Mouse (Mus musculus): ENCODE measurements at regions not wholly inside any gene's neighbourhood (a gene's known extent, or its start where the extent isn't known, plus 50 kb on each side); places are given as distances from the start of the nearest gene placed in this dataset.

GRCm38 (mm10) chr12:97434021-97434420 is 825.2 kb downstream of the Galc start:
- Histone ChIP-seq H3K27me3 (no peaks in the 10 kb centered on the region), H3K27ac (replicated peaks) (no peak overlapping the region), H3K9ac (no peak overlapping the region), H3K4me1 (replicated peaks) (no peaks in the 10 kb centered on the region), H3K36me3 (no peaks in the 10 kb centered on the region), H3K4me2 (no peak overlapping the region), H3K4me3 (no peak overlapping the region), H3K9me3 (no peaks in the 10 kb centered on the region)
- 90% methylated on average over 1 of the region's 1 CpGs for WGBS
- no peak for ATAC-seq (ENCODE audit: low FRiP score, low read depth)

GRCm38 (mm10) chr12:97432704-97433103 is 826.6 kb downstream of the Galc start:
- no peaks in the 10 kb centered on the region for H3K4me1 ChIP-seq (replicated peaks)
- 87% methylated on average over 4 of the region's 4 CpGs for WGBS
- H3K4me2 ChIP-seq = no peak overlapping the region
- no peak for ATAC-seq (ENCODE audit: low FRiP score, low read depth)
- H3K9ac ChIP-seq = no peak overlapping the region
- H3K27me3 ChIP-seq = no peaks in the 10 kb centered on the region
- no peak overlapping the region for H3K27ac ChIP-seq (replicated peaks)
- H3K9me3 ChIP-seq = no peaks in the 10 kb centered on the region
- H3K4me3 ChIP-seq = no peak overlapping the region
- H3K36me3 ChIP-seq = no peaks in the 10 kb centered on the region

GRCm38 (mm10) chr12:97428252-97428651 is 831.0 kb downstream of the Galc start:
- Histone ChIP-seq H3K27me3 (no peaks in the 10 kb centered on the region), H3K9me3 (no peaks in the 10 kb centered on the region), H3K4me2 (no peak overlapping the region), H3K27ac (replicated peaks) (no peak overlapping the region), H3K4me1 (replicated peaks) (no peaks in the 10 kb centered on the region), H3K4me3 (no peak overlapping the region), H3K36me3 (no peaks in the 10 kb centered on the region), H3K9ac (no peak overlapping the region)
- 89% methylated on average over 3 of the region's 3 CpGs for WGBS
- no peak for ATAC-seq (ENCODE audit: low FRiP score, low read depth)

- ATAC-seq (ENCODE audit: low FRiP score, low read depth) = no peak
- Histone ChIP-seq H3K9me3 (no peaks in the 10 kb centered on the region), H3K4me3 (no peak overlapping the region), H3K4me2 (no peak overlapping the region), H3K27ac (replicated peaks) (no peak overlapping the region), H3K9ac (no peak overlapping the region), H3K27me3 (no peaks in the 10 kb centered on the region), H3K4me1 (replicated peaks) (no peaks in the 10 kb centered on the region), H3K36me3 (no peaks in the 10 kb centered on the region)
- WGBS = 85% methylated on average over 3 of the region's 3 CpGs
These were observed 834.5 kb downstream of the Galc start for GRCm38 (mm10) chr12:97424726-97425125.

GRCm38 (mm10) chr12:97403440-97403839 is 855.8 kb downstream of the Galc start:
- 10% methylated on average over 3 of the region's 3 CpGs for WGBS
- Histone ChIP-seq H3K36me3 (no peaks in the 10 kb centered on the region), H3K27ac (replicated peaks) (no peak overlapping the region), H3K27me3 (no peaks in the 10 kb centered on the region), H3K4me1 (replicated peaks) (peaks cover 4% of the 10 kb centered on the region; the same call in 1 of the 2 replicates), H3K4me2 (no peak overlapping the region), H3K9ac (no peak overlapping the region), H3K9me3 (no peaks in the 10 kb centered on the region), H3K4me3 (no peak overlapping the region)
- ATAC-seq (ENCODE audit: low FRiP score, low read depth) = no peak

- Histone ChIP-seq H3K27me3 (no peaks in the 10 kb centered on the region), H3K27ac (replicated peaks) (no peak overlapping the region), H3K4me3 (no peak overlapping the region), H3K9me3 (no peaks in the 10 kb centered on the region), H3K36me3 (no peaks in the 10 kb centered on the region), H3K9ac (no peak overlapping the region), H3K4me2 (0 out of 2 replicates have a peak overlapping the region, but pooled peaks have one; percentile 1), H3K4me1 (replicated peaks) (peaks cover 4% of the 10 kb centered on the region; the same call in 1 of the 2 replicates)
- ATAC-seq (ENCODE audit: low FRiP score, low read depth) = no peak
- 16% methylated on average over 9 of the region's 10 CpGs for WGBS
These were observed 856.6 kb downstream of the Galc start for GRCm38 (mm10) chr12:97402412-97403396.

GRCm38 (mm10) chr12:97398582-97398945 is 860.7 kb downstream of the Galc start:
- WGBS = 51% methylated on average over 3 of the region's 3 CpGs
- Histone ChIP-seq H3K9me3 (no peaks in the 10 kb centered on the region), H3K27ac (replicated peaks) (no peak overlapping the region), H3K4me1 (replicated peaks) (peaks cover 4% of the 10 kb centered on the region; the same call in 1 of the 2 replicates), H3K4me3 (no peak overlapping the region), H3K9ac (no peak overlapping the region), H3K27me3 (no peaks in the 10 kb centered on the region), H3K36me3 (no peaks in the 10 kb centered on the region), H3K4me2 (no peak overlapping the region)
- no peak for ATAC-seq (ENCODE audit: low FRiP score, low read depth)

- no peaks in the 10 kb centered on the region for H3K9me3 ChIP-seq
- no peak overlapping the region for H3K27ac ChIP-seq (replicated peaks)
- H3K4me2 ChIP-seq = no peak overlapping the region
- no peaks in the 10 kb centered on the region for H3K27me3 ChIP-seq
- 79% methylated on average over 5 of the region's 7 CpGs for WGBS
- no peak overlapping the region for H3K9ac ChIP-seq
- no peaks in the 10 kb centered on the region for H3K36me3 ChIP-seq
- H3K4me3 ChIP-seq = no peak overlapping the region
- ATAC-seq (ENCODE audit: low FRiP score, low read depth) = no peak
- peaks cover 4% of the 10 kb centered on the region; the same call in 1 of the 2 replicates for H3K4me1 ChIP-seq (replicated peaks)
These were observed 861.2 kb downstream of the Galc start for GRCm38 (mm10) chr12:97397850-97398581.

- H3K9ac ChIP-seq = no peak overlapping the region
- H3K9me3 ChIP-seq = no peaks in the 10 kb centered on the region
- H3K27ac ChIP-seq (replicated peaks) = no peak overlapping the region
- H3K4me1 ChIP-seq (replicated peaks) = no peaks in the 10 kb centered on the region
- no peak for ATAC-seq (ENCODE audit: low FRiP score, low read depth)
- H3K4me2 ChIP-seq = no peak overlapping the region
- H3K36me3 ChIP-seq = no peaks in the 10 kb centered on the region
- H3K4me3 ChIP-seq = no peak overlapping the region
- H3K27me3 ChIP-seq = no peaks in the 10 kb centered on the region
- WGBS = 67% methylated on average over 3 of the region's 3 CpGs
These were observed 897.5 kb downstream of the Galc start for GRCm38 (mm10) chr12:97361804-97362203.

- Histone ChIP-seq H3K9me3 (no peaks in the 10 kb centered on the region), H3K4me1 (replicated peaks) (no peaks in the 10 kb centered on the region), H3K27me3 (no peaks in the 10 kb centered on the region), H3K36me3 (no peaks in the 10 kb centered on the region), H3K4me2 (no peak overlapping the region), H3K27ac (replicated peaks) (no peak overlapping the region), H3K9ac (no peak overlapping the region), H3K4me3 (no peak overlapping the region)
- ATAC-seq (ENCODE audit: low FRiP score, low read depth) = no peak
- 16% methylated on average over 2 of the region's 2 CpGs for WGBS
These were observed 898.6 kb downstream of the Galc start for GRCm38 (mm10) chr12:97360656-97361055.

- H3K36me3 ChIP-seq = no peaks in the 10 kb centered on the region
- H3K9ac ChIP-seq = no peak overlapping the region
- no peak overlapping the region for H3K4me2 ChIP-seq
- no peaks in the 10 kb centered on the region for H3K27me3 ChIP-seq
- no peak overlapping the region for H3K4me3 ChIP-seq
- no peak overlapping the region for H3K27ac ChIP-seq (replicated peaks)
- no peaks in the 10 kb centered on the region for H3K4me1 ChIP-seq (replicated peaks)
- H3K9me3 ChIP-seq = no peaks in the 10 kb centered on the region
- 68% methylated on average over 3 of the region's 3 CpGs for WGBS
- ATAC-seq (ENCODE audit: low FRiP score, low read depth) = no peak
These were observed 932.7 kb downstream of the Galc start for GRCm38 (mm10) chr12:97326582-97326981.
